Mouse (Mus musculus) liver, postnatal 0 days (tissue): ENCODE measurements around the gene Atp8a2. TPM values are rescaled to one million over a fixed set of nuclear protein-coding genes. Genes with fewer than 3 reads are reported as not detected.

Experiments used
- ATAC-seq: fragments of 200-750 bp; cut with Nextera tagmentation; 2 replicates; pipeline ENCODE4 v1.8.0; 2017; ENCODE audit warnings: mild to moderate bottlenecking, moderate library complexity
- DNase-seq: peaks from one replicate; pipeline ENCODE4 v3.0.0-alpha.2; 2016
- H3K27ac ChIP-seq: fragments of 300-500 bp; sonication (generic); 2 replicates; pipeline ENCODE4 v1.5.1; 2014; ENCODE audit warnings: antibody characterized with exemption, moderate library complexity, mild to moderate bottlenecking, low read depth
- H3K27me3 ChIP-seq: fragments of 300-500 bp; sonication (generic); 2 replicates; pipeline ENCODE4 v1.6.1; 2014; ENCODE audit warnings: low read length, control low read depth, mixed read lengths; ENCODE audit not compliant: insufficient read depth
- H3K36me3 ChIP-seq: fragments of 300-500 bp; sonication (generic); replicated peaks from 2 replicates; pipeline ENCODE4 v1.6.1; 2014; ENCODE audit warnings: mild to moderate bottlenecking, control low read depth, low read length, moderate library complexity, mixed read lengths; ENCODE audit not compliant: insufficient read depth
- H3K4me1 ChIP-seq: fragments of 300-500 bp; sonication (generic); 2 replicates; pipeline ENCODE4 v1.6.1; 2014; ENCODE audit warnings: antibody characterized with exemption, mild to moderate bottlenecking, control low read depth; ENCODE audit not compliant: insufficient read depth
- H3K4me2 ChIP-seq: fragments of 300-500 bp; sonication (generic); 2 replicates; pipeline ENCODE4 v1.6.1; 2014; ENCODE audit warnings: low read depth, mild to moderate bottlenecking, low read length, moderate library complexity, mixed read lengths
- H3K4me3 ChIP-seq: fragments of 300-500 bp; sonication (generic); 2 replicates; pipeline ENCODE4 v1.5.1; 2014; ENCODE audit warnings: low read depth, low read length
- H3K9ac ChIP-seq: fragments of 300-500 bp; sonication (generic); replicated peaks from 2 replicates; pipeline ENCODE4 v1.6.1; 2014; ENCODE audit warnings: mild to moderate bottlenecking, moderate library complexity
- H3K9me3 ChIP-seq: fragments of 300-500 bp; sonication (generic); 2 replicates; pipeline ENCODE4 v1.6.1; 2016; ENCODE audit warnings: mild to moderate bottlenecking, control low read depth, low read length, mixed read lengths
- CTCF ChIP-seq: sonication (generic); IDR thresholded peaks from 2 replicates; pipeline ENCODE4 v1.5.1; 2016; ENCODE audit warnings: antibody characterized with exemption, low read depth
- EP300 ChIP-seq: IDR thresholded peaks from 2 replicates; pipeline ENCODE4 v1.6.1; 2016; ENCODE audit warnings: antibody characterized with exemption, low read depth, mild to moderate bottlenecking
- WGBS: fragments of 180-500 bp; shearing (Covaris S2); extraction: QIAGEN DNeasy Blood & Tissue Kit; methylation state at CpG from one replicate; pipeline ENCODE4 v1.1.7; 2014; ENCODE audit not compliant: insufficient replicate concordance; 5-methylcytosine and 5-hydroxymethylcytosine counted together
- polyA plus RNA-seq: library from polyadenylated mRNA; unstranded; fragments of >200 nt; fragmentation: Nextera tagmentation; extraction: Ambion mirVana; gene quantifications from 2 replicates; pipeline ENCODE4 v1.2.1, GENCODE M21; 2015

Gene Atp8a2
- polyA plus RNA-seq, 1 experiment from 2014 or later: 7.5 TPM

DNA sequence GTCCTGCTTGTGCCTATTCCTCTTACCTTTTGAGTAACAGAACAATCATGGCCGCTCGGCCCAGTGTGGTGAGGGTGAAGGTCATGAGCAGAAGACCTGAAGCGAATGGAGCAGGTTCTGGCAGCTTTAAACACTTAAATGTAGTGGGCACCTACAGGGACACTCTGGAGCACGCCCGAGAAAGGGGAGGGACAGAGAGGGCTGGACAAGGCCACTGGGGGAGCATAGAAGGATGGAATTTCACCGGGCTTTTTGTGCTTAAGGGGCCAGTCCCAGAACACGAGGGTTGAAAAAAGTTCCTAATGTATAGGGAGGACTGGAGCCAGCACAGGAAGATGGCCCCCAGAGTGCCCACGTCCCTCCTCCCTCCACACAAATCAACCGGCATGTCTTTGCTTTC lies 563.0 kb downstream of the Atp8a2 start:
- Histone ChIP-seq H3K9me3 (no peaks in the 10 kb centered on the region), H3K36me3 (no peaks in the 10 kb centered on the region), H3K4me3 (no peak overlapping the region), H3K9ac (no peak overlapping the region), H3K27ac (no peak overlapping the region), H3K4me1 (no peaks in the 10 kb centered on the region), H3K4me2 (no peak overlapping the region), H3K27me3 (no peaks in the 10 kb centered on the region)
- TF ChIP-seq CTCF (no peak), EP300 (no peak)
- 79% methylated on average over 9 of the region's 9 CpGs for WGBS
- DNase-seq (no peak), ATAC-seq (no peak)

DNA sequence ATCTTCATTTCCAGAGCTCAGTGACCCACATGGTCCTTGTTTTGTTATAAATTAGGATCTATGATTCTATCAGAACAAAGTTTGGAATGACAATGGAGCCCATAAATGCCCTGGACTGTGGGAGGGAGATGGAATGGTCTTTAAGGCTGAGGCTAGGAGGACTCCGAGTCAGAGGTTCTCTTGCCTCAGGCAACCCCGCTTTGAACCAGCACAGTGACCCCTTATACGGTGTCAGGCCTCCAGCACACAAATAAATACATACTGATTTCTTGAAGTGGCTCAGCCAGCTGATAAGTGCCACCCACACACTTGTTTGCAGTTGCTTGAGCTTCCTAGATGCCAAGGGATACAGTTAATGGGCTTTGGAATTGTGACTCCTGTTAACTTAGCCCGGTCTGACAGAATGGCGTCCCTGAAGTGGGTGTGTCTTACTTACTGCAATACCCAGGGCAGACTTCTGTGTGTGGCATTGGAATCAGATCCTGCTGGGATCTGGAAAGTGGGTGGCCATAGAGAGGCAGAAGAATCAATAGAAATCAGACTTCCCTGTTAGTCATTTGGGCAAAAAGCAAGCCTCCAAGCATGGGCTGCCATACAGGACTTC lies 563.6 kb downstream of the Atp8a2 start:
- Histone ChIP-seq H3K9ac (no peak overlapping the region), H3K36me3 (no peaks in the 10 kb centered on the region), H3K4me1 (no peaks in the 10 kb centered on the region), H3K27ac (no peak overlapping the region), H3K9me3 (no peaks in the 10 kb centered on the region), H3K4me2 (no peak overlapping the region), H3K27me3 (no peaks in the 10 kb centered on the region), H3K4me3 (no peak overlapping the region)
- DNase-seq (no peak), ATAC-seq (no peak)
- no peak for TF ChIP-seq EP300
- no peak for TF ChIP-seq CTCF
- WGBS: 80% methylated on average over 5 of the region's 5 CpGs

DNA sequence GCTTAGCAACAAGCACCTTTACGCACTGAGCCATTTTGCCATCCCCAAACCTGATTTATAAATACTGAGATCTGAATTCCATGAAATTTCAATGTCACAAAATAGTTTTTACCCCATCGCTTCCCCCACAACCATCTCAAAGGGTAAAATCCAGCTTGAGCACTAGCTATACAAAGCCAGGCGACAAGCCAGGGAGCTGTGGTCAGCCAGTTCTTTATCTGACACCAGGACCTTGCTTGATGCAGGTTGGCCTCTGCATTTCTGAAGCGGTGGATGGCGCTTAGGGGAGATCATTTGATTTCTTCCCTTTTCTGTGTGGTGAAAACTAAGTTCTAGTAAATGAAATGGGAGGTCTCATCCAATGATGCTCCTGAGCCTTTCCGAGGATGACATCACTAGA lies 564.9 kb downstream of the Atp8a2 start:
- WGBS: 73% methylated on average over 6 of the region's 6 CpGs
- H3K36me3 ChIP-seq: no peaks in the 10 kb centered on the region
- no peak overlapping the region for H3K4me2 ChIP-seq
- H3K9me3 ChIP-seq: no peaks in the 10 kb centered on the region
- H3K4me1 ChIP-seq: no peaks in the 10 kb centered on the region
- no peak overlapping the region for H3K4me3 ChIP-seq
- DNase-seq (no peak), ATAC-seq (no peak)
- no peak for TF ChIP-seq CTCF
- TF ChIP-seq EP300: no peak
- no peak overlapping the region for H3K9ac ChIP-seq
- H3K27me3 ChIP-seq: peaks cover 3% of the 10 kb centered on the region; the same call in 1 of the 2 replicates
- no peak overlapping the region for H3K27ac ChIP-seq

DNA sequence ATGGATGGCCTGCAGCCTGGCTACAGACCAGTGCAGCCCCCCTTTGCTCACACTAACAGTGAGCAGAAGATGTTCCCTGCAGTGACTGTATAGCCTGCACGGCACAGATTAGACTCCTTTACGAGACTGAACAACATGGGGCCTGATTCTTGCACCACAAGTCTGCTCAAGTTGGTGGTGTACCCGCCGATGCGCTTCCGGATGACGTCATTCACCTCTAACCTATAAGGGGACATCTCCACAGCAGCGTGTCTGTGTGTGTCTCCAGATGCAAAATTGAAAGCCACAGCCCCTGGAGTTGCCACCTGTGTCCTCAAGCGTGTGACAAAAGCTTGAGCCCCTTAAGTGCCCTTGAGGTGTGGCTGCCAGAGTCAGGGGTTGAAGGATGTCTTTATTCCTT lies 566.9 kb downstream of the Atp8a2 start:
- no peak for TF ChIP-seq EP300
- TF ChIP-seq CTCF: no peak
- 87% methylated on average over 9 of the region's 9 CpGs for WGBS
- DNase-seq: no peak

DNA sequence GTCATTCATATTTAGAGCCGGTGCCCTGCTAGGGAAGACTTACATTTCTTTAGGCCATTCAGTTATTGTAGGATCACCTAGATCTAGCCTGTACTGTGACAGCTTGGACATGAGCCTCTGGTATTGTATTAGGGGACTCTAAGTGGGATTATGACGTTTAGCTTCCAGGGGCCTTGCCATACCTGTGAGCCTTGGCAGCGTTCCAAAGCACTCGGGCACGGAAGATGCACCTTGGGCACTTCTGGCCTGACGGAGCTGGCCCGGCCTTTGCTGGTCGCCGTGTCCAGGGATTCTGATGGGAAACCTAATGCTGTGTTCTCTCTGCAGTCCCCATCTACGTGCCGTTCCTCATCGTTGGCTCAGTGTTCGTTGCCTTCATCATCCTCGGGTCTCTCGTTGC lies 567.7 kb downstream of the Atp8a2 start:
- 91% methylated on average over 15 of the region's 15 CpGs for WGBS
- H3K27ac ChIP-seq: no peak overlapping the region
- no peak for ATAC-seq
- peaks cover 27% of the 10 kb centered on the region for H3K27me3 ChIP-seq
- H3K36me3 ChIP-seq: no peaks in the 10 kb centered on the region
- no peak for DNase-seq
- H3K9ac ChIP-seq: no peak overlapping the region
- TF ChIP-seq EP300: no peak
- TF ChIP-seq CTCF: no peak
- no peaks in the 10 kb centered on the region for H3K9me3 ChIP-seq
- no peak overlapping the region for H3K4me2 ChIP-seq
- H3K4me3 ChIP-seq: no peak overlapping the region
- H3K4me1 ChIP-seq: peaks cover 12% of the 10 kb centered on the region

More for the DNA sequence above, 566.9 kb downstream of the Atp8a2 start:
- Histone ChIP-seq H3K9ac (no peak overlapping the region), H3K4me2 (no peak overlapping the region), H3K27ac (no peak overlapping the region), H3K36me3 (no peaks in the 10 kb centered on the region), H3K4me3 (no peak overlapping the region), H3K27me3 (peaks cover 19% of the 10 kb centered on the region), H3K4me1 (peaks cover 11% of the 10 kb centered on the region), H3K9me3 (no peaks in the 10 kb centered on the region)
- ATAC-seq: no peak

DNA sequence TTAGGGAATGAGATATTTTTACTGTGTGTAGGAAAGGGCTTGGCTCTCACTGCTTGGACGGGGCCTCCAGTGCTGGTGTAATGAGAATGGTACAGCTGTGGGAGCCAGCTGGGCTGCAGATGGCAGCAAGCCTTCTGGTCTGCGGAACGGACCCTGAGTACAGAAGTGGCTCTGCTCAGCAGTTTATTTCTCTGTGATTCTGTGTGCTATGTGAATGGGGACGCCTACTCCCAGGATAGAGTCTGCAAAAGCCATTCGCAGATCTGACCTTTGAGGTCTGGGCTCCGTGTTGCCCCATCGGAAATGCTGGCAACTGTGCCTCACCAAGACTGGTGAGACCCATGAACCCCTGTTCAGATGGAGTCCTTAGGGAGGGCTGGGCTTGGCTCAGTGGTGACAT lies 569.2 kb downstream of the Atp8a2 start:
- H3K27me3 ChIP-seq: peaks cover 32% of the 10 kb centered on the region
- H3K4me2 ChIP-seq: no peak overlapping the region
- peaks cover 12% of the 10 kb centered on the region for H3K4me1 ChIP-seq
- no peaks in the 10 kb centered on the region for H3K9me3 ChIP-seq
- no peaks in the 10 kb centered on the region for H3K36me3 ChIP-seq
- no peak for DNase-seq
- TF ChIP-seq EP300 (no peak), CTCF (no peak)
- no peak for ATAC-seq
- H3K9ac ChIP-seq: no peak overlapping the region
- 66% methylated on average over 7 of the region's 7 CpGs for WGBS
- no peak overlapping the region for H3K27ac ChIP-seq
- H3K4me3 ChIP-seq: no peak overlapping the region

DNA sequence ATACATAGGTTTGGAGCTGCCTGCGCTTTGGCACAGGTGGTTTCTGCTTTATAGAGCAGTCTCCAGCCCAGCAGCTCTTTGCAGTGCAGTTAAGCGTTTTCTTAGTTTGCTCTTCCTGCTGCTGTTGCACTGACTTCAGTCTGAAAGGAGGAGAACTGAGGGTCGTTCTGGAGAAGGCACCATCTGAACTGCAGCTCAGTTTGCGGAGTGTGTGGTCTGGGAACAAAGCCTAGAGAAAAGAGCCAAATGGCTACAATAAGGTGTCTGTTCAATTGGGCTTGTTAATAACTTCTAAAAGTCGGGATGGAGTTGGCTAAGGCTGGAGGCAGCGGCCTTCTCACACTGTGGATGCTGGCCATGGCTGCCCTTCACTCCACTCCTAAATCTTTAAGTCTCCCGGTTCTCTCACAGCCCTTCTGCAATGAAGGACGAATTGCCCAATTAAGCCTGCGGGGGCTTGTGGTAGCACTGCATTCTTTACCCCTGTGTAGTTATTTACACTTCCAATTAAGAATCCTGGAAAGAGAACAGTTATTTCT lies 569.8 kb downstream of the Atp8a2 start:
- DNase-seq: no peak
- H3K27me3 ChIP-seq: peaks cover 32% of the 10 kb centered on the region
- no peak overlapping the region for H3K4me3 ChIP-seq

More for the DNA sequence above, 569.8 kb downstream of the Atp8a2 start:
- H3K4me1 ChIP-seq: peaks cover 12% of the 10 kb centered on the region
- WGBS: 57% methylated on average over 9 of the region's 9 CpGs
- no peaks in the 10 kb centered on the region for H3K9me3 ChIP-seq
- ATAC-seq: no peak
- H3K4me2 ChIP-seq: no peak overlapping the region
- H3K27ac ChIP-seq: no peak overlapping the region
- TF ChIP-seq EP300: no peak
- no peak for TF ChIP-seq CTCF
- no peak overlapping the region for H3K9ac ChIP-seq
- no peaks in the 10 kb centered on the region for H3K36me3 ChIP-seq
